Mouse (Mus musculus): ENCODE measurements around the gene Rras. TPM values are rescaled to one million over a fixed set of nuclear protein-coding genes. Genes with fewer than 3 reads are reported as not detected.

Rras gene
- polyA plus RNA-seq, 1 experiment from 2014 or later = 12.5 TPM

DNA sequence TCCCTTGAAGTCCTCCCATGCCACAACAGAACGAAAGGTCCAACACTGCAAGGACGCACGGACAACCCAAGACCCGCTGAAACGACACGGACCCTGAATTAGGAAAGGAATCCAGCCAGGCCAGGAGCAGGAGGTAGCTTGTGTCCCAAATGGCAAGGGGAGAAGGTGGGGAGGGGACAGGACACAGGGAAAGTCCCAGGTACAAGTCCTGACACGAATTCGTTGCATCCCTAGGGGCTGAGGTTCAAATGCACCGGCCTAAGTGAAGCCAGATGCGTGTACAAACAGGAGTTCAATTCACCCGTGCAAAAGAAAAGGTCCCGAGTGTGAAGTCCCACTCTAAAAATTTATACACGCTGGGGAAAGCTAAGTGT is 33.8 kb downstream of the Rras start:
- Histone ChIP-seq H3K27ac (peak overlapping the region; percentile 99), H3K4me1 (peaks cover 31% of the 10 kb centered on the region), H3K4me2 (peak overlapping the region; percentile 95), H3K9ac (peak overlapping the region; percentile 81), H3K9me3 (no peaks in the 10 kb centered on the region), H3K4me3 (peak overlapping the region; percentile 67), H3K36me3 (replicated peaks) (peaks cover 26% of the 10 kb centered on the region), H3K27me3 (replicated peaks) (no peaks in the 10 kb centered on the region)
- WGBS = 3% methylated on average over 13 of the region's 13 CpGs
- no peak for ATAC-seq (replicated peaks)

DNA sequence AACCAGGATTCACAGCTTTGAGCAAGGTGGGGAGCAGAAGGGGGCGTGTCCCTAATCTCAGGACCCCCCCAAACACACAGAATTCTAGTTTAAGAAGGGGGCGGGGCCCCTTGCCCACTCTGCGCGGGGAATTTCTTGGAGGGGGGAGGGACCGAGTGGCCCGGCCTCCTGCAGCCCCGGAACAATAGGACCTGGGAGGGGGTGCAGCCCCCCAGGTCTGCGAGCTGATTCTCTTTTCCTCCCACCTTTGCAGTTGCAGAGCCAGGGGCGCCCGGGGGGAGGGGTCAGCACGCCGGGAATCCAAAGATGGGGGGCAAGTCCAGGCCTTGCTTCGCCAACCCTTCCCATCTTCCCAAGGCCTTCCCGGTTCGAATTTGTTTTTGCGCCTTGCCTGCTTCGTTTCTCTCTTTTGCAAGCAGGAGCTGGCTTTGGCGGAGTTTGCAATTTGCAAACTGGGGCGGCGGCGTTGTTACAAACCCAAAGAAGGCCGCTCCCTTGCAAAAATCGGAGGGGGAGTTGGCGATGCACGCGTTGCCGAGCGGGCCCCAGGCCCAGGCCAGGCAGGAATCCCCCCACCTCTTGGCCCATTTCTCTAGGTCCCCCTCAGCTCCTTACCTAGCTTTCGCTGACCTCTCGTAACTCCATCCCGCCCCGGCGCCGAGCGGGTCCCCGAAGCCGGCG is 34.6 kb downstream of the Rras start:
- Histone ChIP-seq H3K4me2 (peak overlapping the region; percentile 95), H3K9ac (peak overlapping the region; percentile 81), H3K4me3 (peak overlapping the region; percentile 67), H3K4me1 (peaks cover 31% of the 10 kb centered on the region), H3K36me3 (replicated peaks) (peaks cover 19% of the 10 kb centered on the region), H3K27ac (peak overlapping the region; percentile 99), H3K9me3 (no peaks in the 10 kb centered on the region), H3K27me3 (replicated peaks) (no peaks in the 10 kb centered on the region)
- under 1% methylated on average over 30 of the region's 38 CpGs for WGBS
- ATAC-seq (replicated peaks) = no peak

DNA sequence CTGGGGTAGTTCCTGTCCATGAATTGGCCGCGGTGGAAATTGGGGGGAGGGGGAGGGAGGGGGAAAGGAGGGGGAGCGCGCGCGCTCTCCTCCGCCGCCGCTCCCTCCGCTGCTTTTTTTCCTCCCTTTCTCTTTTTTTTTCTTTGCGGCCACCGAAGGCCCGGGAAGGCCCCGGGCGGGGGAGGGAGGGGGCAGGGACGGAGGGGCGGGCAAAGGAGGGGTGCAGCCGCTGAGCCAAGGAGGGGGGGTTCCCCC is 35.0 kb downstream of the Rras start, which contains the start of gene Prr12:
TSS of gene Prr12 (minus strand) at position 20 of the 255 bp plus-strand sequence.
- Histone ChIP-seq H3K27me3 (replicated peaks) (no peaks in the 10 kb centered on the region), H3K9ac (peak within 1 kb of the TSS; percentile 81), H3K27ac (peak within 1 kb of the TSS; percentile 99), H3K9me3 (no peaks in the 10 kb centered on the region), H3K4me1 (peaks cover 31% of the 10 kb centered on the region), H3K4me2 (peak within 1 kb of the TSS; percentile 95), H3K4me3 (peak within 1 kb of the TSS; percentile 67), H3K36me3 (replicated peaks) (peaks cover 16% of the 10 kb centered on the region)
- WGBS = 0% methylated on average over 3 of the region's 18 CpGs
- ATAC-seq (replicated peaks) = no peak

DNA sequence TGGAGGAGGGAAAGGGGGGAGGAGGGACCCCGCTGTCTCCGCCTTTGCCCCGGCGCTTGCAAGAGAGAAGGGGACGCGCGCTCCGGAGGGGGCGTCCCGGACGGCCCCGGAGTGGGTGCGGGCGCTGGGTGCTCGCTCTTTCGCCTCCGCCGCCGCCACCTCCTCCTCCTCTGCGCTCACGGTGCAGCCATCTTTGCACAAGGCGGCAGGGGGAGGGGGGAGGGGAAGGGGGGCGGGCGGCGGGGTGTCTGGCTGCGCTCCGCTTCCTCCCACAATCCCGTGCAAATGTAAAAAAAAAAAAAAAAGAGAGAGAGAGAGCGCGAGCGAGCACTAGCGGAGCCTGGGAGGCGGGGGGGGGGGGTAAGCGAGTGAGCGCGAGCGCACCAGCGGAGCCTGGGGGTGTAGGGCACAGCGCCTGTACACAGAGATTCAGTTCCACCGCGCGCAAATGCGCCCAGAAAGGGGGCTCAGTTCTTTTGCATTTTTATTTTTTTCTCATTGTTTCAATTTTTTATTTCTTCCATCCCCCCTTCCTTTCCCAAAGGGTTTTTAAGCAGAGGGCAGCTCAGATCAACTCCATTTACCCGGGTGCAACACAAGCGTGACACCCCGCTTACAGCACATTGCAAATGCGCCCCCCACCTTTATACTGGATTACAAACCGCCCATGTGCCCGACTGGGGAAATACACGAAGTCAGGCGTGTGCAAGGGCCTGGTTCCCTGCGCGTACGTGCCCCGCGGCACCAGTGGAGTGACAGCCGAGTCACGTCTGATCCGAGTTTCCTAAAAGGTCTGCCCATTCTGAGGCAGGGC is 35.6 kb downstream of the Rras start:
- Histone ChIP-seq H3K4me2 (peak overlapping the region; percentile 95), H3K9me3 (no peaks in the 10 kb centered on the region), H3K9ac (peak overlapping the region; percentile 81), H3K36me3 (replicated peaks) (peaks cover 15% of the 10 kb centered on the region), H3K4me1 (peaks cover 34% of the 10 kb centered on the region), H3K27me3 (replicated peaks) (no peaks in the 10 kb centered on the region), H3K27ac (peak overlapping the region; percentile 99), H3K4me3 (peak overlapping the region; percentile 67)
- peak; percentile 62 for ATAC-seq (replicated peaks)
- 1% methylated on average over 37 of the region's 59 CpGs for WGBS

DNA sequence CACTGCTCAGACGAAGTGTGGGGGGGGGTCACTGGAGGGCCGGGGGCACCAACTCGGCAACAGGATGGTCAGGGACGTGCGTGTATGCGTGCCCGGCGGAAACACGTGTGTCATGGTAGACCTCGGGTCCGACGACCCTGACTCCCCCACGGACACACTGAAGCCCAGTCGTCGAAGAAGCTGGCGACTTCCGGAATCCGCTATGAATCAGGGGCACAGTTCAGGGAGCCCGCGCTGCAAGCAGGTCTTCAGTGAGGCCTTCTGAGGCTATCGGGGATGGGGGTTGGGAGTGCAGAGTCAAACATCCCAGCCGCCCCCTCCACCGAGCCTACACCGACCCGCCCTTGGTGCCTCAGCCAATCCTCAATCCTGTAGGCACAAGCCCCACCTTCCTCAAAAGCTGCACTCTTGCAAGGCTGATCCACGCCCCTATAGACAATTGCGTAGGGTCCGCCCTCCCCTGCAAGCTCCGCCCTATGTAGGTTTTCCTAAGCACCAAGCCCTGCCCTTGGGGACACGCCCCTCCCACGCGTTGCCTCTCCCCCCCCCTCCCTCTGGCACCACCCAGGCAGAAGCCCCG is 36.3 kb downstream of the Rras start:
- Histone ChIP-seq H3K4me3 (peak overlapping the region; percentile 67), H3K4me2 (peak overlapping the region; percentile 95)
- under 1% methylated on average over 33 of the region's 33 CpGs for WGBS

DNA sequence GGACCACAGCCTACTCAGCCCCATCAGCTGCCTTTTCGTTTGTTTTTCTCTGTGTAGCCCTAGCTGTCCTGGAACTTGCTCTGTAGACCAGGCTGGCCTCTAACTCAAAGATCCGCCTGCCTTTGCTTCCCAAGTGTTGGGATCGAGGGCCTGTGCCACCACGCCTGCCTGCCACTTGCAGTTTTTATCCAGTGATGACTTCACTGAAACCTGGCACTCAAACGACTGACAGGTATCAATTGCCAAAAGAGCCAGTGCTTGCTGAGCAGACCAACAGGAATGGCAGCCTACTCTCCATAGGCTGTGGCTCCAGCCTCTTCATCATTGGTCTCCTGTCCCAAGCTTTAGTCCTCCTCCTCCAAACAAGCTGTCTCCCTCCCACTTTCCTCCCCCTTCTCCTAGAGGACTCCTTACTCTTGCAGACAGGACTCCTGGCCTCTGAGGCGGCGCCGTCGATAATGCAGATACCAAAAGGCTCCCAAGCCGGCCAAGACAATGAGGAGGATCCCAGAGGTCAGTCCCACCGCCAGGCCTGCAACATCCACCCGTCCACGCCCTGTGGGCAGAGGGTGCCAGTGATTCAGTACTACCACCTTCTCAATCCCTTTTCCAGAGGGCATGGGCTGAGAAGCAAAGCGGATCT is 38.7 kb downstream of the Rras start:
- 64% methylated on average over 14 of the region's 14 CpGs for WGBS
- Histone ChIP-seq H3K36me3 (replicated peaks) (no peaks in the 10 kb centered on the region), H3K4me1 (peaks cover 36% of the 10 kb centered on the region), H3K27me3 (replicated peaks) (no peaks in the 10 kb centered on the region), H3K27ac (no peak overlapping the region), H3K4me2 (no peak overlapping the region), H3K4me3 (no peak overlapping the region), H3K9me3 (no peaks in the 10 kb centered on the region), H3K9ac (no peak overlapping the region)
- no peak for ATAC-seq (replicated peaks)

More for the DNA sequence above, 36.3 kb downstream of the Rras start:
- no peaks in the 10 kb centered on the region for H3K27me3 ChIP-seq (replicated peaks)
- peaks cover 36% of the 10 kb centered on the region for H3K4me1 ChIP-seq
- peak; percentile 87 for ATAC-seq (replicated peaks)
- peak overlapping the region; percentile 81 for H3K9ac ChIP-seq
- H3K36me3 ChIP-seq (replicated peaks) = peaks cover 8% of the 10 kb centered on the region; the same call in 1 of the 2 replicates
- no peaks in the 10 kb centered on the region for H3K9me3 ChIP-seq
- H3K27ac ChIP-seq = peak overlapping the region; percentile 99

DNA sequence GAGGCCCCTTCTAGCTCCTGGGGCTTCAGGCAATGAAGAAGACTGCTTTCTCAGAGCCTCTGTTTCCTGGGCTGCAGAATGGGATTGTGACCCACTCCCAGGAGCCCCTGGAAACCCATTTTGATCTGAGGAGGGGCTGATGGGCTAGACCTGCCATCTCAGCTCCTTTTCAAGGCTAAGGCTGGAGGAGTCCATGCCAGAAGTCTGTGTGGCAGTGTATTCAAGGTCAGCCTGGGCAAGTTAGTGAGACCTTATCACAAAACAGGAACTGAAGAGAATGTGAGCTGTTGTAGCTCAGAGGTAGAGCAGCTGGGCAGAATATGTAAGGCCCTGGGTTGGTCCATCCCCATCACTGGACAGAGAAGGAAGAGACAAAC is 39.2 kb downstream of the Rras start:
- H3K27me3 ChIP-seq (replicated peaks) = no peaks in the 10 kb centered on the region
- peaks cover 36% of the 10 kb centered on the region for H3K4me1 ChIP-seq
- H3K9ac ChIP-seq = no peak overlapping the region
- no peak for ATAC-seq (replicated peaks)
- no peaks in the 10 kb centered on the region for H3K36me3 ChIP-seq (replicated peaks)
- H3K4me2 ChIP-seq = no peak overlapping the region
- H3K4me3 ChIP-seq = no peak overlapping the region
- H3K27ac ChIP-seq = no peak overlapping the region
- H3K9me3 ChIP-seq = no peaks in the 10 kb centered on the region

DNA sequence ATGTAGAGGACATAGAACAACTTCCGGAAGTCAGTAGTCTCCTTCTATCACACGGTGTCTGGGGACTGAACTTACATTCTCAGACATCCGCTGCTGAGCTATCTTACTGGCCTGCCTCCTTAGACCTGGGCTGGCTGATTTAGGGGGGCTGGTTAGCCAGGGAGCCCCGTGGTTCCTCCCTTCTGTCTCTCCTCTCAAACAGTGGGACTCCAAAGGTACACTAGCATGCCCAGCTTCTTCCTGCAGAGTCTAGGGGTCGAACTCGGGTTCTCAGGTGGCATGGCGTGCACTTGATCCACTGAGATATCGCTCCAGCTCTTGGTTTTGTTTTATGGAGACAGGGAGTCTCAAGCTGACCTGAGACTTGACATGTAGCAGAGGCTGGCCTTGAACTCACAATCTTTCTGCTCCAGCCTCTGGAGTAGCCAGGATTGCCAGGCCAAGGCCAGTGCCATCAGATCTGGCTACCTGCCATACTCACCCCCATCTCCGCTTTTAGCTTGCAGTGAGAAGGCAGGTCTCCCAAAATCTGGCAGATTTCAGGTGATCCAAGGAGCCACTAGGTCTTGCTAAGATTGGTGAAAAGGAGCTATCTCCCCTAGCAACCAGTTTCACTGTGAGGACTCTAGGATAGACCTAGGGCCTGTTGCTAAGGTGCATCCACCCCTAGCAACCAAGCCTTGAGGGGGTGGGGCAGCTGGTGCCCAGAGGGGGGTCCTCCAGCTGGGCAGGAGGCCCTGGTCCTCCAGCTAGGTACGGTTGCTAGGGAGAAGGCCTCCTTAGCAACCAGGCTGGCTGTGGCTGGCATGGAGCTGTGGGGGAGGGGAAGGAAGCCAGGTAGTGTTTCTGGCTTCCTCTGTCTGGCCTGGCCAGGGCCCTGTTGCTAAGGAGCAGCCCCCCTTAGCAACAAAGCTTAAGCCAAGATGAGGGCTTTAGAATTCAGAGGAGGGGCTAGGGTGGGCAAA is 41.1 kb downstream of the Rras start:
- H3K36me3 ChIP-seq (replicated peaks) = no peaks in the 10 kb centered on the region
- ATAC-seq (replicated peaks) = peak; percentile 55
- WGBS = 81% methylated on average over 10 of the region's 10 CpGs
- H3K4me2 ChIP-seq = peak overlapping the region; percentile 5; the same call in 1 of the 2 replicates
- H3K27ac ChIP-seq = peak overlapping the region; percentile 81
- H3K4me3 ChIP-seq = no peak overlapping the region
- peaks cover 43% of the 10 kb centered on the region for H3K4me1 ChIP-seq
- no peaks in the 10 kb centered on the region for H3K27me3 ChIP-seq (replicated peaks)
- no peaks in the 10 kb centered on the region for H3K9me3 ChIP-seq
- no peak overlapping the region for H3K9ac ChIP-seq

DNA sequence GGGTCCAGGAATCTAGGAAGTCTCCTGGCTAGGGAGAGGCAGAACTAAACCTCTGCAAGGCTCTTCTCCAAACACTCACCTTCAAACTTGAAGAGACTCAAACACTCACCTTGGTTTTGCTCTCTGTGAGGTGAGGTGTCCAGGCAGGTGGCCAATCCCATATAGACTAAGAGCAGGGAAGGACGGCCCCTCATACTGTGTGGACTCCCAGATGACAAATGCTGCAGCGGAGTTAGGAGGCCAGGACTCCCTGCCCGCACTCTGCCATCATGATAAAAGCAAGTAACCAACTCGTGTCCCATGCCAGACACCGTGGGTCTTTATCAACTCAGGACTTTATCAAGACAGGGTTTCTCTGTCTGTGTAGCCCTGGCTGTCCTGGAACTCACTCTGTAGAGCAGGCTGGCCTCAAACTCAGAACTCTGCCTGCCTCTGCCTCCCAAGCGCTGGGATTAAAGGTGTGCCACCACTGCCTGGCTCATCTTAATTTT is 42.9 kb downstream of the Rras start:
- Histone ChIP-seq H3K4me3 (no peak overlapping the region), H3K4me1 (peaks cover 49% of the 10 kb centered on the region), H3K27ac (no peak overlapping the region), H3K27me3 (replicated peaks) (no peaks in the 10 kb centered on the region), H3K9ac (no peak overlapping the region), H3K36me3 (replicated peaks) (no peaks in the 10 kb centered on the region), H3K9me3 (no peaks in the 10 kb centered on the region), H3K4me2 (no peak overlapping the region)
- ATAC-seq (replicated peaks) = no peak
- 91% methylated on average over 6 of the region's 6 CpGs for WGBS

DNA sequence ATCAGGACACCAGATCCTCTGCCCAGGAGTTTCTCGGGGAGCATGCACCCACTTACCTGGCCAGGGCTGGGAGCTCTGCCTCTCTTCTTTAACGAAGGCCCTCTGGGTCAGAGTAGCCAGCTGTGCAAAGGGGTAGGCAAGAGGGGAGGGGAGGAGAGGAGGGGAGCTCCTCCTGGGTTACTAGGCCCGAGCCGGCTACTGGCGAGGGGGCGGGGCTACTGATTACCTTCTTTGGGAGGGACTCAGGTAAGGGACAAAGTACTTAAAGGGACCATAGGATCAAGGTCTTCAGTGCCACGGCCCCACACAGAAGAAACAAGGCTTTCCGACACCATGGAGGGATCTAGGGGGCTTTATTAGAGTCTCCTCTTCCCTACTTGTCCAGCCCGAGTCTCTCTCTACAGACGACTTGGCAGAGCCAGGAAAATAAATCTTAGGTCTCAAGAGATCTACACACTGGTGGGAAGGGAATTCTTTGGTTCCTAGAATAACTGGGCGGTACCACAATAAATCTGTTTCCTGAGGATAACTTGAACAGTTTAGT is 43.8 kb downstream of the Rras start:
- H3K4me1 ChIP-seq = peaks cover 49% of the 10 kb centered on the region
- H3K36me3 ChIP-seq (replicated peaks) = no peaks in the 10 kb centered on the region
- H3K4me3 ChIP-seq = peak overlapping the region; percentile 62
- H3K27ac ChIP-seq = peak overlapping the region; percentile 92; the same call in 1 of the 2 replicates
- no peaks in the 10 kb centered on the region for H3K9me3 ChIP-seq
- H3K9ac ChIP-seq = no peak overlapping the region
- no peaks in the 10 kb centered on the region for H3K27me3 ChIP-seq (replicated peaks)
- 16% methylated on average over 11 of the region's 11 CpGs for WGBS
- ATAC-seq (replicated peaks) = no peak
- peak overlapping the region; percentile 46 for H3K4me2 ChIP-seq

DNA sequence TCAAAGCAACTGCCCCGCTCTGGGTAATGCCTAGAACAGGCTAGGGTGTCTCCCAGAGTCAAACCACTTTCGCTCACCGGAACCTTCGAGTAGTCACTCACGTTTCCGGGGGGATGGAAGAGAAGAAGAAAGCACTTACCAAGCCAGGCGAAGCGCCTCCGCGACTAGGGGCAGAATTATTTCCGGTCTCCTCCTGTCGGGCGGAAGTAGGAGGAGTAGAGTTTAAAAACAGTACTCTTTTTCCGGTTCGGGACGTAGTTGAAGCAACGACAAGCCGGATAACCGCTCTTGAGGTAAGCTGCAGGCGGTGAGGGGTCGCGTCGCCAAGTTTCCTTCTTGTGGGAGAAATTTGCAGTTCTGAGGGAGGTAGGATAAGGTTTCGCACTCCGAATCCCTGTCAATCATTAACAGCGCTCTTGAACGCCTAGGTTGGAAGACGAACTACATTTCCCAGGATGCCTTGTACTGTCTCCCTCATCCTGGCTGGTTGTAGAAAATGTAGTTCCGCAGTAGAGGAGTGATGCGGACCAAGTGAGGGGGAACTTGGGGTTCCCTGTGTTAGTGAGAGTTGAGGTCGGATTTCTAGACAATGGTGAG is 44.6 kb downstream of the Rras start, which contains the start of the genes Nosip and Prrg2:
TSS of gene Nosip (plus strand) at position 191 of the 597 bp plus-strand sequence.
TSS of gene Prrg2 (minus strand) at position 439 of the 597 bp plus-strand sequence.
- peak; percentile 85 for ATAC-seq (replicated peaks)

More for the DNA sequence above, 44.6 kb downstream of the Rras start, which contains the start of the genes Nosip and Prrg2:
- Histone ChIP-seq H3K4me2 (peak within 1 kb of the TSS; percentile 64), H3K27ac (peak within 1 kb of the TSS; percentile 92), H3K9me3 (no peaks in the 10 kb centered on the region), H3K36me3 (replicated peaks) (no peaks in the 10 kb centered on the region), H3K27me3 (replicated peaks) (no peaks in the 10 kb centered on the region), H3K4me1 (peaks cover 49% of the 10 kb centered on the region), H3K9ac (peak within 1 kb of the TSS; percentile 54), H3K4me3 (peak within 1 kb of the TSS; percentile 62)
- WGBS = under 1% methylated on average over 31 of the region's 31 CpGs

Data from midbrain, embryonic 15.5 days (tissue).